Mouse (Mus musculus) adrenal gland, postnatal 25 days (tissue): ENCODE measurements at regions not wholly inside any gene's neighbourhood (a gene's known extent, or its start where the extent isn't known, plus 50 kb on each side); places are given as distances from the start of the nearest gene placed in this dataset.

ENCODE experiments used
- DNase-seq: peaks from one replicate; pipeline ENCODE4 v3.0.0; 2021; ENCODE audit warnings: mixed read lengths

- no peak for DNase-seq
Measured at GRCm38 (mm10) chr8:103370394-103370793, 585.0 kb upstream of the Cdh11 start.

- no peak for DNase-seq
Measured at GRCm38 (mm10) chr8:103373007-103373406, 587.6 kb upstream of the Cdh11 start.

GRCm38 (mm10) chr8:103374151-103374550 lies 588.7 kb upstream of the Cdh11 start:
- no peak for DNase-seq

GRCm38 (mm10) chr8:103378545-103378944 lies 593.1 kb upstream of the Cdh11 start:
- no peak for DNase-seq

GRCm38 (mm10) chr8:103381575-103381974 lies 596.1 kb upstream of the Cdh11 start:
- no peak for DNase-seq

- no peak for DNase-seq
Measured at GRCm38 (mm10) chr8:103391359-103391758, 605.9 kb upstream of the Cdh11 start.

GRCm38 (mm10) chr8:103395316-103395715 lies 609.9 kb upstream of the Cdh11 start:
- DNase-seq: no peak

- DNase-seq: no peak
Measured at GRCm38 (mm10) chr8:103398179-103398578, 612.7 kb upstream of the Cdh11 start.

- no peak for DNase-seq
Measured at GRCm38 (mm10) chr8:103399466-103399865, 614.0 kb upstream of the Cdh11 start.

GRCm38 (mm10) chr8:103400143-103400542 lies 614.7 kb upstream of the Cdh11 start:
- DNase-seq: no peak

- DNase-seq: no peak
Measured at GRCm38 (mm10) chr8:103402731-103403130, 617.3 kb upstream of the Cdh11 start.

- DNase-seq: no peak
Measured at GRCm38 (mm10) chr8:103403826-103404225, 618.4 kb upstream of the Cdh11 start.

- no peak for DNase-seq
Measured at GRCm38 (mm10) chr8:103405787-103406186, 620.3 kb upstream of the Cdh11 start.

- DNase-seq: no peak
Measured at GRCm38 (mm10) chr8:103406921-103407320, 621.5 kb upstream of the Cdh11 start.

GRCm38 (mm10) chr8:103407631-103408030 lies 622.2 kb upstream of the Cdh11 start:
- DNase-seq: no peak

GRCm38 (mm10) chr8:103408411-103408810 lies 623.0 kb upstream of the Cdh11 start:
- DNase-seq: no peak

- DNase-seq: no peak
Measured at GRCm38 (mm10) chr8:103409121-103409551, 623.7 kb upstream of the Cdh11 start.

- DNase-seq: no peak
Measured at GRCm38 (mm10) chr8:103412731-103413130, 627.3 kb upstream of the Cdh11 start.

GRCm38 (mm10) chr8:103413589-103414575 lies 628.4 kb upstream of the Cdh11 start:
- no peak for DNase-seq

GRCm38 (mm10) chr8:103422313-103422973 lies 637.0 kb upstream of the Cdh11 start:
- no peak for DNase-seq

GRCm38 (mm10) chr8:103425967-103426366 lies 640.5 kb upstream of the Cdh11 start:
- no peak for DNase-seq

- no peak for DNase-seq
Measured at GRCm38 (mm10) chr8:103430874-103431492, 645.5 kb upstream of the Cdh11 start.
